Mouse (Mus musculus) Patski (cell line): ENCODE measurements at regions not wholly inside any gene's neighbourhood (a gene's known extent, or its start where the extent isn't known, plus 50 kb on each side); places are given as distances from the start of the nearest gene placed in this dataset.

Experiments
- ATAC-seq: fragments of 100-300 bp; one replicate; pipeline ENCODE4 v1.8.0; 2021
- CTCF ChIA-PET: fragments of 350-600 bp; sonication (Branson Sonifier 250); formaldehyde crosslinking; loops from one replicate; lab custom pipeline; 2022; ENCODE audit warnings: inconsistent platforms; lab: Charles Lee
- POLR2A ChIA-PET: fragments of 350-600 bp; sonication (Branson Sonifier 250); formaldehyde crosslinking; loops from one replicate; lab custom pipeline; 2022; ENCODE audit warnings: antibody characterized with exemption, inconsistent platforms; lab: Charles Lee
- DNase-seq: peaks from one replicate; pipeline ENCODE4 v3.0.0-alpha.2; 2011; ENCODE audit warnings: low read depth, low spot score
- H3K27me3 ChIP-seq: fragments of 371-371 bp; one replicate; pipeline ENCODE4 v1.5.1; 2021
- CTCF ChIP-seq: fragments of 100-300 bp; IDR thresholded peaks from one replicate; pipeline ENCODE4 v1.5.1; 2021
- in situ Hi-C: fragments of 300-500 bp; cut with MboI; formaldehyde crosslinking; loops from 3 replicates; pipeline ENCODE4 v1.11.1; 2018; ENCODE audit warnings: low pct_unique_long_range_greater_than_20kb, mixed read lengths

GRCm38 (mm10) chr3:59462341-59463158 is 118.4 kb upstream of the Igsf10 start:
- DNase-seq = no peak
- ChIA-PET POLR2A (no interaction called here), CTCF (no interaction called here)
- in situ Hi-C loops = no loop called here
- no peak for TF ChIP-seq CTCF
- no peak for ATAC-seq
- no peaks in the 10 kb centered on the region for H3K27me3 ChIP-seq

- DNase-seq = no peak
- POLR2A ChIA-PET = no interaction called here
- no peak for TF ChIP-seq CTCF
- in situ Hi-C loops = no loop called here
- no peaks in the 10 kb centered on the region for H3K27me3 ChIP-seq
- no peak for ATAC-seq
- CTCF ChIA-PET = interaction anchor here (0.9 kb wide), 1 partner anchor 10 kb away, joined by 4 read pairs; no protein-coding TSS in a partner anchor
Observed at GRCm38 (mm10) chr3:59456938-59457337, 112.7 kb upstream of the Igsf10 start.

- no peaks in the 10 kb centered on the region for H3K27me3 ChIP-seq
- DNase-seq = no peak
- ChIA-PET CTCF (interaction anchor here (0.9 kb wide), 1 partner anchor 26 kb away, joined by 3 read pairs; no protein-coding TSS in a partner anchor), POLR2A (no interaction called here)
- no peak for TF ChIP-seq CTCF
- no peak for ATAC-seq
- in situ Hi-C loops = no loop called here
Observed at GRCm38 (mm10) chr3:59451084-59451483, 106.9 kb upstream of the Igsf10 start.

GRCm38 (mm10) chr3:59423621-59424020 is 79.4 kb upstream of the Igsf10 start:
- CTCF ChIA-PET = interaction anchor here (1.1 to 3.2 kb wide), 2 partner anchors 10 to 303 kb away, joined by 3 to 10 read pairs; no protein-coding TSS in a partner anchor
- no peak for DNase-seq
- no peak for TF ChIP-seq CTCF

DNA sequence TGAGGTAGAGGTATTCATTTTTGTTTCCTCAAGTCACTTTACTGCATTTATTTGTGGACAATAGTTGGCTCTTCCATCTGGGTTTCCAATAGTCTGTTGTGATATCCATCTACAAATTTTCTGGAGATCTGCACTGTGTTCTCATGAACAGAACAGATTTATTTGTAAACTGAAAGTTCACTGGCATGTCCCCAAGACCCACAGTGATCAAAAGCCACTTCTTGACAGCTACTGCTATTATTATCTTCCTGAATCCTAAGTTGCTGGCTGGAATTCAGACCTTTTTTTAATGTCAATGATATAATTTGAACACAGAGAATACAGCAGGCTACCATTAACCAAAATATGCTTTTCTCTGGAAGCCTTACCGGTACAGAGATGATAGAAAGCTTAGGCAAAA is 64.9 kb upstream of the Igsf10 start:
- in situ Hi-C loops = no loop called here
- DNase-seq = no peak

More at GRCm38 (mm10) chr3:59423621-59424020, 79.4 kb upstream of the Igsf10 start:
- no peak for ATAC-seq
- no peaks in the 10 kb centered on the region for H3K27me3 ChIP-seq
- in situ Hi-C loops = no loop called here
- POLR2A ChIA-PET = no interaction called here

DNA sequence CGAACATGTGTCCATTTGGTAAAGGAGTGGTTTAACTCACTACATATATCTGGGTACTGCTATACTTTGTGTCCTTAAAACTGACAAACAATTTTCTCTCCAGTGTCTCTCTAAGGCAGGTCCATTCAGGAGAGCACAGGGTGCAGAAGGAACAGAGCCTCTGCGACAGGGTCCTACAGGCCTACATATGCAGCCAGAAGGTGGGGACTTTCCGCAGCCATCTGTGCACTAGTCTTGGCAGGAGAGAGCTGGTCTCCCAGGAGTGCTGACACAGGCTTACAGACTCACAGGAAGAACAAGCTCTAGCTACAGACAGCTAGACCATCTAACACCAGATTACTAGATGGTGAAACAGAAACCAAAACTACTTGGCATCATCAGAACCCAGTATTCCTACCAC is 61.8 kb upstream of the Igsf10 start:
- DNase-seq (no peak), ATAC-seq (no peak)
- ChIA-PET POLR2A (no interaction called here), CTCF (interaction anchor here (1.2 to 2.0 kb wide), 2 partner anchors 41 to 85 kb away, joined by 3 to 4 read pairs; no protein-coding TSS in a partner anchor)
- in situ Hi-C loops = no loop called here
- no peak for TF ChIP-seq CTCF
- H3K27me3 ChIP-seq = no peaks in the 10 kb centered on the region

More for the DNA sequence above, 64.9 kb upstream of the Igsf10 start:
- no peak for TF ChIP-seq CTCF
- CTCF ChIA-PET = no interaction called here
- H3K27me3 ChIP-seq = no peaks in the 10 kb centered on the region
- ATAC-seq = no peak
- POLR2A ChIA-PET = no interaction called here

DNA sequence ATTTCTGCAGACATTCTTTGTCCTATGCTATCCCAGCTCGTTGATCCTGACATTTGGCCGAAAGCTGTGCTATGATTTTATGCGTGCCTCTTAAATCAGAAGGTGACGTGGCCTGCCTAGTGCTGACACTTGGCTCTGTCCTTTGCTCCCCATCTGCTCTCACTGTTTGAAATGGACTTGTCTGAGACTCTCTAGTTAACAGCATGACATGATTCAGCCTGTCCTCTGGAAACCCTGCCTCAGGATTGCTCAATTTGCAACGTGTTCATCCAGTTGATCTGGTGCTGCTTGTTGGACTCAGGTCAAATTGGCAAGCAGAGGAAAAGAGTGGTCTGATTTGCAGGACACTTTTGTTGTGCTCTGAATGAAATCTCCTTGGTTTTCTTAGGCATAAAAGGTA is 57.7 kb upstream of the Igsf10 start:
- ChIA-PET CTCF (interaction anchor here (1.2 kb wide), 1 partner anchor 8 kb away, joined by 4 read pairs; no protein-coding TSS in a partner anchor), POLR2A (no interaction called here)
- ATAC-seq = no peak
- TF ChIP-seq CTCF = no peak
- DNase-seq = no peak
- H3K27me3 ChIP-seq = no peaks in the 10 kb centered on the region
- in situ Hi-C loops = no loop called here

GRCm38 (mm10) chr3:59401425-59401824 is 57.2 kb upstream of the Igsf10 start:
- H3K27me3 ChIP-seq = no peaks in the 10 kb centered on the region
- ATAC-seq = no peak
- POLR2A ChIA-PET = no interaction called here
- DNase-seq = no peak
- in situ Hi-C loops = no loop called here
- CTCF ChIA-PET = interaction anchor here (1.2 kb wide), 1 partner anchor 8 kb away, joined by 4 read pairs; no protein-coding TSS in a partner anchor
- TF ChIP-seq CTCF = no peak
